Mouse (Mus musculus): ENCODE data around the gene Ier5. TPM values are rescaled to one million over a fixed set of nuclear protein-coding genes. Genes with fewer than 3 reads are reported as not detected.

Ier5 gene
- total RNA-seq, 1 experiment from 2014 or later, result 273 TPM

Other genes starting within 250 kb of the Ier5 start
- 21.6 and 24.9 TPM in 2 replicates for gene Cacna1e, start 215.1 kb downstream of the Ier5 start, total RNA-seq (2017)
- gene Mr1, start 47.2 kb upstream of the Ier5 start, total RNA-seq (2017), result 4.9 and 8.0 TPM in 2 replicates
- gene Stx6, start 59.1 kb upstream of the Ier5 start, total RNA-seq (2017), result 47.9 and 53.1 TPM in 2 replicates
- 0.37 TPM in 1 of 2 replicates, not detected in the other for gene BC034090, start 144.8 kb upstream of the Ier5 start, total RNA-seq (2017)

All from neutrophil, adult 5-6 weeks (primary cell).